Mouse (Mus musculus): ENCODE measurements around the gene Rapgef6.

GRCm38 (mm10) chr11:54491946-54492558 is 30.6 kb upstream of the Rapgef6 start:
- TF ChIP-seq POLR2A (IDR thresholded peaks at IDR 0.05; ENCODE audit: insufficient read depth, low read length) (no peak), CTCF (IDR thresholded peaks at IDR 0.05; ENCODE audit: low read depth, low read length) (no peak)

Measured in ES-Bruce4 (cell line).